Mouse (Mus musculus) ovary, adult 18-20 months (tissue): ENCODE data around the gene Btbd9.
"Not testable (repeated sequence)": the region's sequence is repeated elsewhere in the genome, so short reads cannot be mapped to it uniquely, and the experiment has no call there.

Experiments
- DNase-seq: peaks from one replicate; pipeline ENCODE4 v3.0.0; 2022; ENCODE audit warnings: low spot score, mixed read lengths

Btbd9 gene

DNA sequence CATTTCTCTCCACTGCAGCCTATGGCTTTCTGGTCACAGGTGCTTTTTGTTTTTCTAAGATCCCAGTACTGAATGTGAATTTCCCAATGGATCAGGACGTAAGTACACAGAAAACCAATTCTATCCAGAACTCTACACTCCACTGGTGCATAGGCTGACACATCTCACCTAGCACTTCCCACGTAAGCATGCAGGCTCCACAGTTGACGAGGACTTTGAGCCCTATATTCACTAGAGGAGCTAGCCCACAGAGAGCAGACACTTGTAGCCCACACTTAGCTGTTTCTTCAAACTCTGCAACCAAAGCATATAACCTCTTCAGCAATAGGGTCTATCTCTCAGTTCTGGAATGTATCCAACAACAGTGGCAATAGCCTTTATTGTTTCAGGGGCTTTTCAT is 19.8 kb downstream of the Btbd9 start:
- DNase-seq, result no peak

DNA sequence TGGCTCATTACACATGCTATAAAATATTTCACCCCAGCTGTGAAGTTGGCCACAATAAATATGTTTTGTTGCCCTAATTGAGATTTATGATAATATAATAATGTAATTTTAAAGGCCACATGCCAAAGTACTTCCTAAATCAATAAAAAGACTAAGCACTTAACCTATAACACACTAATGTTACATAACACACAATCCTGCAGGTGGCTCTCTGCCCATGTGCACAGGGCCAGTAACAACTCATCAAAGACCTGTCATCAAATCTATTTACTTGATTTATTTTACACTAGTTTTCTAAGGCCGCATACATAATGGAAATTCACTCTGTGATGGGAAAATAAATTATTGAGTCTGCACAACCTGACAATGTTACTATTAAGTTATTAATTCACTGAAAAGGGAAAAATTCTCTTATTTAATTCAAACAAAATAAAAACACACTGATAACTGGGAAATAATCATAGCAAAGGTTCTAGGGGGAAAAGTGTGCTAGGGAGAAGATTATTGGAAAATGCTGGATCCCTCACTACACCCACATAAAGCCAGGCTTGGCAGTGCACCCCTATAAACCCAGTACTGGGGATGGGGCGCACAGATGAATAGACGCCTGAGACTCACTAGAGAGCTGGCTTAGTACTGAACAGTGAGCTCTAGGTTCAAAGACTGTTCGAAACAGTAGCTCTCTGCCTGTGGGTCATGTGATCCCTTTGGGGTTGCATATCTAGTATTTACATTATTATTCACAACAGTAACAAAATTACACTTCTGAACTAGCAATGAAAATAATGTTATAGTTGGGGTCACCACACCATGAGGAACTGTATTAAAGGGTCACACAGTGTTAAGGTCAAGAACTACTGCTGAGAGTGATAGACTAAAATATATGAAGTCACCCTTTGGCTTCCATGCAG is 23.0 kb downstream of the Btbd9 start:
- DNase-seq, result no peak

GRCm38 (mm10) chr17:30550774-30551107 is 25.5 kb downstream of the Btbd9 start:
- no peak for DNase-seq

DNA sequence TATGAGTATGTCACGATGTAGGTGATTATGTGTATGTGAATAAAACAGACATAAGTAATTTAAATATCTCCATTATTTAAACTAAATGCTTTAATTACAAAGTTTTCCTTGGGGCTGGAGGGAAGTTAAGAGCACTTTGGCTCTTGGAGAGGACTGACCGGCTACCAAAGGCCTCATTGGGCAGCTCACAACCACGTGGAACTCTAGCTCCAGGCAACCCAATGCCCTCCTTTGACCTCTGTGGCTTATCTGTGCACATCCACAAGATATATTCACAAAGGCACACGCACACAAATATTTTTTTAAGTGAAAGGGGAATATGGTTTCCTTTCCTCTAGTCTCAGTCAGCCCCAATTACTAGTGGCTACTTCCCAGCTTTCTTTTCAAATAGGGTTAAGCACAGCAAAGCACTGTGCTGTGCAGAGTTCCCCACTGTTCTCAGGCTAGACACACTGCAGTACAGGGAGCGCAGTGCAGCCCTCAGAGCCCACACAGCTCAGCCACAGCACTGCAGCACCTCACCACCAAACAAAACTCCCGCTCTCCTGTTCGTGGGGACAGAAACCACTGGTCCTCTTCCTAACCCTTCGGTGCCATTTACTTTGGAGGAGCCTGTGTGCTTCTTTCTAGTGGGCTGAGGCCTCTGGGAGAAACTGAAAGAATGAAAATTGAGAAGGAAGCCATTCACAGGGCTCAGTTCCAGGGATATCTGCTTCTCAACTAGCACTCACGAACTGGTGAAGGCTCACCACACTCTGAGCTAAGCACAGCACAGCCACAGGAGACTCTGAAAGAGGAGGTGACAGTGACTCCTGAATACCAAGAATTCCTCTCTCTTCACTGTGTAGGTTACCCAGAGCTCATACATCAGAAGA is 26.2 kb downstream of the Btbd9 start:
- DNase-seq, result no peak

DNA sequence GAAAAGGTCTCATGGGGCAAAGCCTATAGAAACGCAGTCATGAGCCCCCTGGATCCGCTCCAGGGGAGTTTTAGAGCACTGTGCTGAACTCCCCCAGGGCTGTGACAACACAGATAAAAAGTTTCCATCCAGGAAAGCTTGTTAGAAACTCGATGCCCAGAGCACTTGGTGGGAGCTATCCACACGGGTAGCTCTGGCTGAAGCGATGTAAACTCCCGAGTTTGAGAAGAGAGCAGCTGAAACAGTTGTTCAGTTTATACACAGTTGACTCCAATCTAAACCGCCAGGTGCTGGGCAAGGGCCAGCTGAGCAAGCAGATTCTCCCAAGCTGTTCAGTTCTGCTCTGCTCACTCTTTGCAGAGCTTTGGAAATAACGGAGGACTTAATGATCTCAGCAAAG is 37.2 kb downstream of the Btbd9 start:
- no peak for DNase-seq

DNA sequence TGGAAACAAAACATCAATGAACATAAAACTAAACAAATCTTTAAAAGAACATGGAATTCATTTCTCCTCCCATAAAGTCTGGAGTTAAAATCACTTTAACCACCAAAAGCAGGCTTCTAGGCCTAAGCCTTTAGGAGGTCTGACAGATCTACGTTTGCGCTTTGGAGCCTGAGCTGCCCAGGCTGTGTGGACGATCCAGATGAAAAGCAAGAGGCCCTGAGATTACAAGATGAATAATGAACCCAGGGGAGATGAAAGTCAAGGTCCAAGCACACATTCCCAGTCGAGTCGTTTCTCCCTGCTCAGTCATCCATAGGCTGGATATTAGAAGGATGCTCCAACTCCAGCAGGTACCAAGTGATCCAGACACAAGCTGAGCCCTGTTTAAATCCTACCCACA is 39.6 kb downstream of the Btbd9 start:
- DNase-seq, result no peak

DNA sequence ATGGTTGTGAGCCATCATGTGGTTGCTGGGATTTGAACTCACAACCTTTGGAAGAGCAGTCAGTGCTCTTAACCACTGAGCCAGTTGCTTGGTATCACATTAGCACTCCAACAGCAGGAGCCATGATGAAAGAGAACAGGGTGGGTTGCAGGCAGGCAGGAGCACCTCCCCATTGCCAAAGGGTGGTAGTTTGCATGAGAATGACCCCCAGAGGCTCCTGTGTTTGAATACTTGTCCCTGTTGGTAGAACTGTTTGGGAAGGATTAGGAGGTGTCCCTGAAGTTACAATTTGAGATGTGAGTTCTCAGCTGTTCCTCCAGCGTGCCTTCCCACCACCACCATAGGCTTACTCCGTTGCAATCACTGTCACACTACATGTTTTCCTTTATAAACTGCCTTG is 43.2 kb downstream of the Btbd9 start:
- no peak for DNase-seq

- no peak for DNase-seq
Measured at GRCm38 (mm10) chr17:30530542-30530940, 45.7 kb downstream of the Btbd9 start.

DNA sequence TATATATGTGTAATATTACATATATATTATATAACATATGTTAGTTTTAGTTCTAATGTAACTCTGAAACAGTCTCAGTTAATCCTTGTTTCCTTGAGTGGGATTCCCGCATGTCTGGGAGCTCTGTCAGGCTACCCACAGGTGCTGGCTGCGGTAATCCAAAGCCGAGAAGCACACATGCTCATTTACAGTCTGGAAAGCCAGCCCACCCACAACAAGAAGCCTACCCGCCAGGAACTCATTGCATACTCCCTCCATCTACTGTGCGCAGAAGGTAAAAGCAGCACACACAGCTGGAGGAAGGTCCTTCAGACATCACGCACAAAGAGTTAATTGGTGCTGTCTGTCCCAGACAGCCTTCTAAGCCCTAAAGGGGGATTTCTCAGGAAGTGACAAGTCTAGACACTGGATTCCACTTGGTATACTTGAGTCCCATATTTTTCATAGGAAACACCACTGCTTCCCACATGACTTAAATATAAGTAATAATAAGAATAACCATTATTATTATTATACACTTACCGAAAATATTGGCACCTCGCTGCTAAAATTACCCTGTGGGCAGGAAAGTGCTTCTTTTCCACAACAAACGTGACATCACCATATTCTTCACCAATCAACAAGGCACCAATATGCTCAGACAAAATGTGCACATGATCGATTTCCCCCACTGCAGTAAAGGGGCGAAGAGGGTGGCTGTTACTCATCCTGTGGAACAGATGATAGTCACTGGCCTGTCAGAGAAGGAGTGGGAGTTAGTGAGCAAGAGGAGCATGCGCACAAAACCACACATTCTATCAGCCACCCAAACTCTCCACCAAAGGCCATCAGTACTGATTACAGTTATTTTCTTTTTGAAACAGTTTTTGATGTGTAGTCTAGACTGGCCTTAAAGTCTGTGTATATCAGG is 46.4 kb downstream of the Btbd9 start:
- DNase-seq, result no peak

- DNase-seq, result no peak
Measured at GRCm38 (mm10) chr17:30525405-30526295, 50.6 kb downstream of the Btbd9 start.

DNA sequence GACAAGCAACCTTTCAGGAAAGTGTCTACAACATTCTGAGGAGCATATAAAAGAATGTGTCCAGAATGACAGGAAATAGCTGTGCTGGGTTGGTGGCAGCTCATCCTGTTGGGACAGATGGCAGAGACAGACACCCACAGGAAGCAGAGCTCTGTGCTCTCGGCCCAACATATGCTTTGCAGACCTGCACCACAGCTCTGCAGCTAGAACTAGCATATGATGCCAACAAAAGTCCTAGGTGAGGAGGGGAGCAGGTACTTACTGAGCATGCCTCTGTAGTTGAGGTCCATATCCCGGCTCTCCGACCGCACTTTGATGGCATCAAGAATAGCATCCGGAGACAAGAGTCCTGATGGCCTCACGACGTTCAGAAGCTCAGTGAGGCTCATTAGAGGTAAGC is 51.8 kb downstream of the Btbd9 start:
- DNase-seq, result no peak

DNA sequence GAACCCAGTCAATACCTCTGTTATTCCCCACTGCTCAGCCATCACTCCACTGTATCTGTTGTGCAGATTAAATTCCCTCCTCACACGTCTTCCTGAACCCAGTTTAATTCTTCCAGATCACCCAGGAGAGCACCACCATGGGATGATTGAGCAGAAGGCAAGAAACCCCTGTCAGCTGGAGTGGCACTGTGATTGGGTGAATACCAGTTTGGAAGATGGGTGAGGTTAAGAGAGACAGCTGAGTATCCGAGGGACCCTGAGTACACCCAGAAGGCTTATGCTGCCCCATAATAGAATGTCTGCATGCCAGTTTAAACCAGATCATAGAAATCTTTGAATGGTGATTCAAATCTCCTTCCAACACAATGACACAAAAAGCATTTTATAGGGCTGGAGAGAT is 52.5 kb downstream of the Btbd9 start:
- DNase-seq, result no peak

DNA sequence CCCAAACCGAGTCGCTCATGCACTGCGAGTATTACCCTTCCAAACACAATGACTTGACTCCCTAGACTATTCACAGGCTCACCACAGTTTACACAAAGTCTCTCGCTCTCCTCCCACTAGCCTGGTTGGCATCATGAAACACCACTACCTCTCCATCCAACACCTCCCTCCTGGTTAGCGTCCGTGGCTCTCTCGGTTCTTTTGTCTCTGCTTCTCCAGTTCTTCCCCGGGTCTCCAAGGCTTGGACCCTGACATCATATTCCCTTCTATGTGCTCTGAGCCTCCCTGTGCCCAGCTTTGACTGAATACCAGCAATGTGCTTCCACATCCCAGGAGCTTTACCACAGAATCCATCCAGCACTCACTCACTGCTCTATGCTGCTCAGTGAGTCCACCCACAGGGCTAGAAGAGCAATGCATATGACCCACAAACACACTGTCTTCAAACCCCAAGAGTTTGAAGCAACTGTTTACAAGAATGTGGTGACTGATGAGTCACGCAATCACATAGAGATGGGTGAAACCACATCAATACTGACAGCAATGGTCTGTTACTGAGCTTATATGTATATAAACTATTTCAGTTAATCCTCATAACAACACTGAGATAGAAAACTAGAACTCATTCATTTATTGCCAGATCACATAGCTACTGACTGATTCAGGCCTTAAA is 53.7 kb downstream of the Btbd9 start:
- no peak for DNase-seq

- not testable (repeated sequence) for DNase-seq
Measured at GRCm38 (mm10) chr17:30519172-30519512, 57.1 kb downstream of the Btbd9 start.

GRCm38 (mm10) chr17:30518431-30519171 is 57.7 kb downstream of the Btbd9 start:
- DNase-seq, result no peak

- no peak for DNase-seq
Measured at GRCm38 (mm10) chr17:30516580-30517340, 59.5 kb downstream of the Btbd9 start.

GRCm38 (mm10) chr17:30515401-30515800 is 60.9 kb downstream of the Btbd9 start:
- no peak for DNase-seq

DNA sequence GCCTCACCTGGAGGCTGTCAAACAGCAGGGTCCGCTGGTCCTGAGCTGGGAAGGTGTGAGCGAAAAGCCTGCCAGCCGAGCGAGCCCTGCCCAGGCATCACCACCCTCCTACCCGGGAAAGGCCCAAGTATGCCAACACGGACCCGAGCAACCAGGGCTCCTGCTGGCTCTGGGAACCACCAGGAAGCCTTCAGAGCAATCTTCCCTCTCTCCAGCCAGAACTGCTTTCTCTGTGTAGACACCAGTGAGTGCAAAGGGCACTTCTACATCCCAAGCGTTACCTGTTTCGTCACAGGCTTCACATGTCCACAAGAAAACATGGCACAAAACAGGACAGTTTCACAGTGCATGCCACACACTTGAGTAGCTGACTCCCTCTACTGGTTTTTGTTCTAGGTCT is 63.3 kb downstream of the Btbd9 start:
- DNase-seq, result no peak

- no peak for DNase-seq
Measured at GRCm38 (mm10) chr17:30512531-30512930, 63.8 kb downstream of the Btbd9 start.
